Mouse (Mus musculus): ENCODE results near the gene Tada2b.

DNA sequence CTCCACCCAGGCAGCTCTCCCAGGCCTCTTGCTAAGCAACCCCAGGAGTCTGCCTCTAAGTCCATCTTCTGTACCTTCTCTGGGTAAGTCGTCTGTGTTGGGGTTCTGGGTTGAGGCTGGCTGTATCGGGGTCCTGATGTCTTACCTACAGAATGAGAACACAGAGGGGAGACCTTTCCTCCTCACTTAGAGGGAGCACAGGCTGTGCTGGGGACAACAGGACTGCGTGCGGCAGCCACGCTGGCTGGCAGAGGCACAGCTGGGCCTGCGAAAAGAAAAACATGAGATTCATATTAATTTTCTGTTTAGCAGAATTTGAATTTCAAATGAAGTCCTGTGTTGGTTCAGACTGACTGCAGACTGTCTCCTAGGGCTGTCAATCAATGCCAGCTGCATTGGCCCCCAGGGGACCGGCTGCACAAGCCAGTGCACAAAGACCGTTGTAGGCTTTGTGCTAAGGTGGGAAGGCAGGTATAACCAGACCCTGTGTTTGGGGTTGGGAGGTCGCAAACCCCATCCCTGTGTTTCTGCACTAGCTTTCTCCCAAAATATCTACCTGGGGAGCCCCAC is 49.6 kb downstream of the Tada2b start:
- TF ChIP-seq CTCF (IDR thresholded peaks at IDR 0.05; ENCODE audit: low read depth, low read length): no peak
- no peak for TF ChIP-seq POLR2A (IDR thresholded peaks at IDR 0.05; ENCODE audit: insufficient read depth, low read length)
- TF ChIP-seq EP300 (IDR thresholded peaks at IDR 0.05; ENCODE audit: insufficient read depth, low read depth, low read length): no peak

Data from ES-Bruce4 (cell line).